Mouse (Mus musculus): Measurements from ENCODE around the gene Klrb1b. TPM values are rescaled to one million over a fixed set of nuclear protein-coding genes. Genes with fewer than 3 reads are reported as not detected.
"Not testable (repeated sequence)": the region's sequence is repeated elsewhere in the genome, so short reads cannot be mapped to it uniquely, and the experiment has no call there.

Gene Klrb1b
- polyA plus RNA-seq, 1 experiment, result 0.92 TPM

GRCm38 (mm10) chr6:128800696-128801095 lies 25.4 kb downstream of the Klrb1b start:
- not testable (repeated sequence) for DNase-seq (ENCODE audit: low spot score)

- no peak for DNase-seq (ENCODE audit: low spot score)
Measured at GRCm38 (mm10) chr6:128799896-128800270, 26.2 kb downstream of the Klrb1b start.

DNA sequence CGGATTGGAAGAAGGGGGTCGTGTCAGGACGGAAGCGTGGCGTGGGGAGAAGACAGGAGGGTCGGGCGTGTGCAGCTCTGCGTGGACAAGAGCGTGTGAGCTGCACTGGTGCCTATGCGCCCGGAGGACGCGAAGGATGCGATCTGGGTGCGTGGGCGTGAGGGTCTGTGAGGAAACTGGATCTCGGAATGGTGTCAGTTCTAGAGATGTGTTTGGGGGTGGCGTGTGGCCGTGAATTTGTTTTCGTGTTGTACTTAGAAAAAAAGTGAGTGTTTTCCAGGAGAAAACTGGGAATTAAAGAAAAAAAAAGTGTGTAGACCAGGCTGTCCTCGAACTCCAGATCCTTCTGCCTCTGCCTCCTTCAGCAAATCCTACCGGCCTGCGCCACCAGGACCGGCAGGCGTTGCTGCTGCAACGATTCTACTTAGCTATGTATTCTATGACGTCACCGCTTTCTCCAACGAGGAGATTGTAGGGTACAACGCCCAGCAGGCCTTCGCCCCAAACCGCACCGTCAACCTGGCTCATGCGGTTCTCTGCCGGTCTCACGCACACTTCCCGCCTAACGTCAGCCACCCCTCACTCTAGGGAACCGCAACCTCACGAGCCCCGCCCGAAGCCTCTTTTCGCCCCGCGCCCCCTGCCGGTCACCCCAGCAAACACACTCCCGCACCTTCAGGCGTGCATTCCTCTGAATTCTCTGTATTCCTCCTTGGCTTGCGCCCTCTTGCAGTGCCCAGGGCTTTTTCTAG lies 26.8 kb downstream of the Klrb1b start:
- DNase-seq (ENCODE audit: low spot score), result peak; percentile 82

- peak; percentile 71 for DNase-seq (ENCODE audit: low spot score)
Measured at GRCm38 (mm10) chr6:128798772-128799143, 27.4 kb downstream of the Klrb1b start.

GRCm38 (mm10) chr6:128797936-128798771 lies 28.0 kb downstream of the Klrb1b start:
- DNase-seq (ENCODE audit: low spot score), result no peak

- no peak for DNase-seq (ENCODE audit: low spot score)
Measured at GRCm38 (mm10) chr6:128797185-128797905, 28.8 kb downstream of the Klrb1b start.

GRCm38 (mm10) chr6:128796321-128796955 lies 29.7 kb downstream of the Klrb1b start:
- no peak for DNase-seq (ENCODE audit: low spot score)

- DNase-seq (ENCODE audit: low spot score), result no peak
Measured at GRCm38 (mm10) chr6:128793734-128794133, 32.4 kb downstream of the Klrb1b start.

- not testable (repeated sequence) for DNase-seq (ENCODE audit: low spot score)
Measured at GRCm38 (mm10) chr6:128790491-128790994, 35.6 kb downstream of the Klrb1b start.

GRCm38 (mm10) chr6:128789115-128789514 lies 37.0 kb downstream of the Klrb1b start, which contains the start of gene Klrb1c:
Gene Klrb1c, minus strand, starts transcription at chr6:128789215.
- DNase-seq (ENCODE audit: low spot score), result no peak

GRCm38 (mm10) chr6:128788517-128788916 lies 37.6 kb downstream of the Klrb1b start:
- no peak for DNase-seq (ENCODE audit: low spot score)

DNA sequence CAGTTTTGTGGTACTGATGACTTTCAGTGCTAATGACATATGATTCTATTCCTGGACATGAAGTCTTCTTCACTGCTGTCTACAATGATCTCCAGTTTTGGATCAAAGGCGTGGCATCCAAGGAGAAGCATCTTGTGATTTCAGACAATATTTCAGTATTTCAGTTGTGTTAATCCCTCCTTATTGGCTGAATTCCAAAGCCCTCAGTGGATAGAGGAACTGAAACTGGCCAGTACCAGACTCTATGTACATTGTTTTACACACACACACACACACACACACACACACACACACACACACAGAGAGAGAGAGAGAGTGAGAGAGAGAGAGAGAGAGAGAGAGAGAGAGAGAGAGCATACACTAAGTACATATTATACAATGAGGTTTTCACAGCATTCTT lies 39.7 kb downstream of the Klrb1b start:
- not testable (repeated sequence) for DNase-seq (ENCODE audit: low spot score)

DNA sequence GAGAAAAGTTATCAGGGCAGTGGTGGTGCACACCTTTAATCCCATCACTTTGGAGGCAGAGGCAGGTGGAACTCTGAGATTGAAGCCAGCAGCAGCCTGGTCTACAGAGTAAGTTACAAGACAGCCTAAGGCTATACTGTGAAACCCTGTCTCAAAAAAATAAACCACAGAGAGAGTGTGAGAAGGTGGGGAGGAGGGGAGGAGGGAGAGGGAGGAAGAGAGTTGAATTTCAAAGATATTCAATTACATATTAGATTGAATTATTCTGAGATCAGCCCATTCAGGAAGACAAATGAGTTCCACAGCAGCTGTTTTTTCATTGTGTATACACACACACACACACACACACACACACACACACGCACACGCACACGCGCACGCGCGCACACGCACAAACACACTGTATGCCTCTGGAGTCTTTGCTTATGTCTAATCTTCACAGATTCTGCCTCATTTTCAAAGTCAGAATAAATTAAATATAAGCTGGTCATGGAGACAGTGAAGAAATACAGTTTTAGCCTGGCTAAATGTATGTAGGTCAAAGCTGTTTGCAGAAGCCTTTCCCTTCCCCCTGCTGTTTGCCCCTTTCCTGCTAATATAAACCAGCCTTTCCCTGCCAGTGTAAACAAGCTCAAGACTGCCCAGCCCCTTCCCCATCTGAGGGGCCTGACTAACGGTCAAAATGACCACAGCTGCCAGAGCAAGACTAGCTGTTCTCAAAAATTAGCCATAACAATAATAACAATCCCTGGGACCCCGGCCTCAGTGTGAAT lies 56.5 kb downstream of the Klrb1b start:
- no peak for DNase-seq (ENCODE audit: low spot score)

DNA sequence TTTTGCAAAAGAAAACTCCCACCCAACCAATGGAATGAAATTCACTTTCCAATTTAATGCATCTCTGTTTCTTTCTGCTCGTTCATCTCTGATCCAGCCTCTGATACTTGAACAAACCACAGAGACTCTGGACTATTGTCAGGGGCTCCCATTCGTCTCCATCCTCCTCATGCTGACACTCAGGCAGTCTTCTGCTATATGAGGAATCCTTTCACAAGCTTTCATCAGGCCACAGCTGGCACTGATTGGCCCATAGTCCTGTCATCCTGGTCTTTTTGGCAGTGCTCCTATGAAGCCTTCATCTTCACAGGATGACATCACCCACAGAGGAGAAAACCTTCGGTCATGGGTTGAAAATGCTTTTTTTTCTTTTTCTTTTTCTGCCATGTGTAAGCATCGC lies 58.1 kb downstream of the Klrb1b start:
- no peak for DNase-seq (ENCODE audit: low spot score)

DNA sequence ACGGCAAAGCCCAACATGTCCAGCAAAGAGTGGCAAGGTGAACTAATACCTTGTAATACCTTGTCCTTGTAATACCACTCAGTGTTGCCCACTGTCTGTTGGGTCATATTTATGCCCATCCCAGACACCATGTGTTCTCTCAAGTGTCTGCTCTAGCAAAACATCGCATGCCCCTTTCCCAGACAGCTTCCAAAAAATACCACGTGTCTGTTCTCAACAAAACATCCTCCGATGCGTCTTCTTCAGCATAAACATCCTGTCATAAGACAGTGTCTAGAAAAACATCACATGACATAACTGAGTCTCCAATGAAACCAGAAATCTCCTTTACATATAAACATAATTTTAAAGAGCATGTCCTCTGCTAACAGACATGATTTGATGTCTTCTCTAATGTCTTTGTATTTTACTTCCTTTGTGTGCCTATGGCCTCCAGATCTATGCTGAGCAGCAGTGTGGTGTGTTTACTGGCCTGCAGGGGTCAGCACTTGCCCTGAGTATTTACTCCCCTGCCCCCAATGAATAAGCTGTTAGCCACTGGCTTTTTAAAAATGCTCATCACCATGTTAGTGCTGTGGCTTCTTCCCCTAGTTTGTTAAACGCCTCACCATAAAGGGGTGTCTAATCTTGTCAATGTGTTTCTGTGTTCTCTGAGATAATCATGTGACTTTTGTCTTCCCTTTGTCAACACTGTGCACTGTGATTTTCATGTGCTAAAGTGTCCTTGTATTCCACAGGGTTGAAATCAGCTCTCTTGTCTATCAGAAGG lies 59.5 kb downstream of the Klrb1b start:
- DNase-seq (ENCODE audit: low spot score), result not testable (repeated sequence)

- DNase-seq (ENCODE audit: low spot score), result no peak
Measured at GRCm38 (mm10) chr6:128765211-128765610, 60.9 kb downstream of the Klrb1b start.

- DNase-seq (ENCODE audit: low spot score), result no peak
Measured at GRCm38 (mm10) chr6:128764598-128764997, 61.5 kb downstream of the Klrb1b start.

- DNase-seq (ENCODE audit: low spot score), result peak; percentile 78
Measured at GRCm38 (mm10) chr6:128763736-128764523, 62.2 kb downstream of the Klrb1b start.

Data from urinary bladder, adult 2 months (tissue).